Mouse (Mus musculus): ENCODE results near the gene Cyp2d12. TPM values are rescaled to one million over a fixed set of nuclear protein-coding genes. Genes with fewer than 3 reads are reported as not detected.

Cyp2d12 gene
- total and polyA plus RNA-seq, 3 experiments: not detected

Other genes with a start within 250 kb of the Cyp2d12 start
- 23.9 and 26.4 TPM in 2 replicates for gene Naga, start 216.1 kb upstream of the Cyp2d12 start, total RNA-seq (2012; rRNA removed)
- gene Naga, start 216.1 kb upstream of the Cyp2d12 start, polyA plus RNA-seq (2012; ENCODE audit: insufficient read depth in 1 of 2, insufficient read length in 2 of 2, low read depth in 1 of 2, low replicate concordance in 2 of 2, missing spikeins in 1 of 2): 10 to 100 TPM in 1 of 2 experiments, not detected in 1; 59.5 TPM
- 25.1 and 34.9 TPM in 2 replicates for gene Pheta2, start 216.1 kb upstream of the Cyp2d12 start, total RNA-seq (2012; rRNA removed)
- gene Pheta2, start 216.1 kb upstream of the Cyp2d12 start, polyA plus RNA-seq (2012; ENCODE audit: insufficient read depth in 1 of 2, insufficient read length in 2 of 2, low read depth in 1 of 2, low replicate concordance in 2 of 2, missing spikeins in 1 of 2): 10 to 100 TPM in 1 of 2 experiments, not detected in 1; 39.3 TPM
- gene Smdt1, start 216.1 kb upstream of the Cyp2d12 start, total RNA-seq (2012; rRNA removed): 111 and 132 TPM in 2 replicates
- 100 to 1,000 TPM in 1 of 2 experiments, not detected in 1; 159 TPM for gene Smdt1, start 216.1 kb upstream of the Cyp2d12 start, polyA plus RNA-seq (2012; ENCODE audit: insufficient read depth in 1 of 2, insufficient read length in 2 of 2, low read depth in 1 of 2, low replicate concordance in 2 of 2, missing spikeins in 1 of 2)
- 377 and 417 TPM in 2 replicates for gene Ndufa6, start 200.8 kb upstream of the Cyp2d12 start, total RNA-seq (2012; rRNA removed)
- gene Ndufa6, start 200.8 kb upstream of the Cyp2d12 start, polyA plus RNA-seq (2012; ENCODE audit: insufficient read depth in 1 of 2, insufficient read length in 2 of 2, low read depth in 1 of 2, low replicate concordance in 2 of 2, missing spikeins in 1 of 2): 100 to 1,000 TPM in 1 of 2 experiments, not detected in 1; 235 TPM
- gene Cyp2d22, start 174.8 kb upstream of the Cyp2d12 start, total RNA-seq (2012; rRNA removed): not detected in 2 replicates
- under 1 TPM in 1 of 2 experiments, not detected in 1; 0.10 TPM for gene Cyp2d22, start 174.8 kb upstream of the Cyp2d12 start, polyA plus RNA-seq (2012; ENCODE audit: insufficient read depth in 1 of 2, insufficient read length in 2 of 2, low read depth in 1 of 2, low replicate concordance in 2 of 2, missing spikeins in 1 of 2)
- gene Cyp2d11, start 161.1 kb upstream of the Cyp2d12 start, total RNA-seq (2012; rRNA removed): not detected in 2 replicates
- not detected for gene Cyp2d11, start 161.1 kb upstream of the Cyp2d12 start, polyA plus RNA-seq (2012; ENCODE audit: insufficient read depth in 1 of 2, insufficient read length in 2 of 2, low read depth in 1 of 2, low replicate concordance in 2 of 2, missing spikeins in 1 of 2)
- gene Cyp2d10, start 147.9 kb upstream of the Cyp2d12 start, total RNA-seq (2012; rRNA removed): not detected in 2 replicates
- not detected for gene Cyp2d10, start 147.9 kb upstream of the Cyp2d12 start, polyA plus RNA-seq (2012; ENCODE audit: insufficient read depth in 1 of 2, insufficient read length in 2 of 2, low read depth in 1 of 2, low replicate concordance in 2 of 2, missing spikeins in 1 of 2)
- gene Cyp2d9, start 121.6 kb upstream of the Cyp2d12 start, total RNA-seq (2012; rRNA removed): not detected in 2 replicates
- not detected for gene Cyp2d9, start 121.6 kb upstream of the Cyp2d12 start, polyA plus RNA-seq (2012; ENCODE audit: insufficient read depth in 1 of 2, insufficient read length in 2 of 2, low read depth in 1 of 2, low replicate concordance in 2 of 2, missing spikeins in 1 of 2)
- gene Cyp2d34, start 65.9 kb downstream of the Cyp2d12 start, total RNA-seq (2012; rRNA removed): not detected in 2 replicates
- gene Cyp2d34, start 65.9 kb downstream of the Cyp2d12 start, polyA plus RNA-seq (2012; ENCODE audit: insufficient read depth in 1 of 2, insufficient read length in 2 of 2, low read depth in 1 of 2, low replicate concordance in 2 of 2, missing spikeins in 1 of 2): not detected
- not detected in 2 replicates for gene Cyp2d40, start 209.1 kb downstream of the Cyp2d12 start, total RNA-seq (2012; rRNA removed)
- gene Cyp2d40, start 209.1 kb downstream of the Cyp2d12 start, polyA plus RNA-seq (2012; ENCODE audit: insufficient read depth in 1 of 2, insufficient read length in 2 of 2, low read depth in 1 of 2, low replicate concordance in 2 of 2, missing spikeins in 1 of 2): not detected
- gene Cyp2d26, start 239.2 kb downstream of the Cyp2d12 start, total RNA-seq (2012; rRNA removed): not detected in 2 replicates
- not detected for gene Cyp2d26, start 239.2 kb downstream of the Cyp2d12 start, polyA plus RNA-seq (2012; ENCODE audit: insufficient read depth in 1 of 2, insufficient read length in 2 of 2, low read depth in 1 of 2, low replicate concordance in 2 of 2, missing spikeins in 1 of 2)